In the genomic region with DNA sequence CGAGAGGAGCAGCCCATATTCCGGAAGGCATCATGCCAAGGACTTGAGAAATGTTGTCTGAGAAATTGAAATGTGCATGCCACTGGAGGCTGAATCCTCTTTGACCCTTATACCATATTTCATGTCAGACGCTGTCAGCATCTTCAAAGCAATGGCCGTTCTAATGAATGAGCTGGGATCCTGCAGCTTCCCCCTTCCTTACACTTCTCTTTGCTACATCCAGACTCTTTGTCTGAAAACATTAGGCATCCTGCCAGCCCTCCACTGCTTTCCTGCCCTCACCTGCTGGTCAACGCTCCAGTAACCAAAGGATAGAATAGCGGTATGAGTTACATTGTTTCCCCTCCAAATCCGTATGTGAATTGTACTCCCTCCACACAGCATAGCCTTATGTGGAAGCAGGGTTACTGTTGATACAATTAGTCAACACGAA, we compare ENCODE assay signal across 13 mouse cellular contexts. TPM values are rescaled to one million over a fixed set of nuclear protein-coding genes. Genes with fewer than 3 reads are reported as not detected.
DNase-seq lines count a peak whose midpoint lies in the region; ATAC-seq and TF ChIP-seq lines count a peak whose summit lies in the region.
"Had no signal": no experiment of that assay in that cellular context is flagged by ENCODE, and none has a peak within 500 bp of the region (broad histone marks: within the 10 kb centered on the region; RNA-seq: fewer than 3 reads in every experiment).

No protein-coding gene starts in this region.

- H3K27ac ChIP-seq in lung, postnatal 0 days (ENCODE audit: low read length) = no peak overlapping the region
- H3K27ac ChIP-seq: forebrain, embryonic 15.5 days; stomach, embryonic 15.5 days had no signal

- H3K4me1 ChIP-seq in lung, postnatal 0 days (ENCODE audit: insufficient read depth, low read depth, low read length) = peaks cover 5% of the 10 kb centered on the region
- no peaks in the 10 kb centered on the region for H3K4me1 ChIP-seq in lung, adult 2 months (ENCODE audit: control insufficient read depth, insufficient read depth, low read length)

- 0 out of 2 replicates have a peak, but pooled peaks have one; percentile 10 for TF ChIP-seq EP300 in lung, postnatal 0 days (IDR thresholded peaks at IDR 0.05)

- no peak overlapping the region for H3K4me2 ChIP-seq in lung, postnatal 0 days (replicated peaks; ENCODE audit: low read depth, low read length)
- H3K4me2 ChIP-seq: forebrain, embryonic 15.5 days; stomach, embryonic 15.5 days had no signal

- no peaks in the 10 kb centered on the region for H3K27me3 ChIP-seq in lung, postnatal 0 days (replicated peaks; ENCODE audit: insufficient read depth, low read length)
- H3K27me3 ChIP-seq: forebrain, embryonic 15.5 days; stomach, embryonic 15.5 days had no signal

- ATAC-seq in lung, postnatal 0 days = peak; percentile 23; the same call in 1 of the 2 replicates
- ATAC-seq: forebrain, embryonic 15.5 days had no signal

- H3K9ac ChIP-seq in lung, postnatal 0 days (replicated peaks; ENCODE audit: low read depth) = no peak overlapping the region
- H3K9ac ChIP-seq: forebrain, embryonic 15.5 days; stomach, embryonic 15.5 days had no signal

- no peak for TF ChIP-seq CTCF in lung, postnatal 0 days (IDR thresholded peaks at IDR 0.05)
- TF ChIP-seq CTCF in lung, adult 2 months (IDR thresholded peaks at IDR 0.05; ENCODE audit: insufficient read depth, low read length) = no peak

- H3K9me3 ChIP-seq in lung, postnatal 0 days (ENCODE audit: low read length) = no peaks in the 10 kb centered on the region
- H3K9me3 ChIP-seq: forebrain, embryonic 15.5 days; stomach, embryonic 15.5 days had no signal

- WGBS in lung, postnatal 0 days = 31% methylated on average over 8 of the region's 8 CpGs
- 43% methylated on average over 8 of the region's 8 CpGs for WGBS in lung, adult 2 months

- no peak for TF ChIP-seq POLR2A in lung, adult 2 months (IDR thresholded peaks at IDR 0.05; ENCODE audit: borderline replicate concordance, extremely low read depth, low read depth, low read length)

- no peaks in the 10 kb centered on the region for H3K36me3 ChIP-seq in lung, postnatal 0 days (ENCODE audit: insufficient read depth, low read length)
- H3K36me3 ChIP-seq: forebrain, embryonic 15.5 days; stomach, embryonic 15.5 days had no signal

- peak; percentile 60 to 68 for DNase-seq in cerebellum, postnatal 10 days
- DNase-seq in cerebellum, adult 11 months = no peak
- DNase-seq in lung, postnatal 0 days (ENCODE audit: low spot score) = peak; percentile 39
- DNase-seq in lung, adult 2 months = no peak
- peak; percentile 49 for DNase-seq in embryo, embryonic 11 days
- peak; percentile 81 for DNase-seq in mesoderm, embryonic 11.5 days (ENCODE audit: low read depth, low spot score)
- DNase-seq in left cerebral cortex, adult 9 months (ENCODE audit: low spot score in 2 of 2) = no peak
- no peak for DNase-seq in spleen, postnatal 36 days (ENCODE audit: low spot score in 2 of 2)
- DNase-seq: B cell, adult 2 months; left cerebral cortex, postnatal 4 days; lung, postnatal 14 days had no signal

- no peak overlapping the region for H3K4me3 ChIP-seq in lung, postnatal 0 days (ENCODE audit: low read depth, low read length)
- no peak overlapping the region for H3K4me3 ChIP-seq in lung, adult 2 months (replicated peaks; ENCODE audit: extremely low read depth, low read depth, low read length)
- H3K4me3 ChIP-seq: forebrain, embryonic 15.5 days; stomach, embryonic 15.5 days had no signal

RNA-seq across cellular contexts. Expression of gene Tril, which starts 14.0 kb away (rescaled TPM):
- polyA plus RNA-seq in lung, postnatal 0 days (2015; fragmentation: Nextera tagmentation; extraction: Ambion mirVana) = 23.9 and 28.6 TPM in 2 replicates
- 27.0 and 28.6 TPM in 2 replicates for polyA plus RNA-seq in lung, adult 2 months (2012; rRNA removed)

Comparison
In these comparisons a context has a peak if more than half of its experiments do, and no peak if none do; other contexts are left out.
1. DNase-seq: peak in cerebellum, postnatal 10 days (2 of 2), lung, postnatal 0 days (single experiment), embryo, embryonic 11 days (single experiment) and mesoderm, embryonic 11.5 days (single experiment); none in cerebellum, adult 11 months (single experiment), lung, adult 2 months (single experiment), left cerebral cortex, adult 9 months (0 of 2) and spleen, postnatal 36 days (0 of 2).